Mouse (Mus musculus) frontal cortex, adult (tissue): ENCODE data around the gene Tnfaip1.
"Not testable (repeated sequence)": the region's sequence is repeated elsewhere in the genome, so short reads cannot be mapped to it uniquely, and the experiment has no call there.

Experiments
- ATAC-seq: cut with Nextera tagmentation; 2 replicates; pipeline ENCODE4 v1.9.2; 2017; ENCODE audit warnings: mild to moderate bottlenecking, moderate library complexity, mixed read lengths; ENCODE audit not compliant: low TSS enrichment

The Tnfaip1 gene

DNA sequence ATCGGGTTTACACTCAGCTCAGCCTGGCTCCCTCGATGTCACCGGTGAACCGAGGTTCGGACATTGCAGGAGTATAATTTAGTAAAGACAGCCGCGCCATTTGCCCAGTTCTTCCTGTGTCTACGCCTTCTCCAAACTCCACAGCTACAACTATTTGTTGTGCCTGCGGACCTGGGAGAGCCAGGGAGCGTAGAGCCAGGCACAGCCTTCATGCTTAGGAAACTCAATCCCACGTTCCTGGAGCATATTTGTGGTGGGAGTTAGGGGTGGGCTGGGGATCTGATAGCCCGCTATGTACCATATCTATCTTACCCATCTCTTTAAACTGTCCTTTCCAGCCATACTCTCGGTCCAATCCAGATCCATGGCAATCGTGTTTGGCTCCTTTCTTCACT lies 555 bp upstream of the Tnfaip1 start:
- ATAC-seq, result no peak; the same call in 1 of the 2 replicates

DNA sequence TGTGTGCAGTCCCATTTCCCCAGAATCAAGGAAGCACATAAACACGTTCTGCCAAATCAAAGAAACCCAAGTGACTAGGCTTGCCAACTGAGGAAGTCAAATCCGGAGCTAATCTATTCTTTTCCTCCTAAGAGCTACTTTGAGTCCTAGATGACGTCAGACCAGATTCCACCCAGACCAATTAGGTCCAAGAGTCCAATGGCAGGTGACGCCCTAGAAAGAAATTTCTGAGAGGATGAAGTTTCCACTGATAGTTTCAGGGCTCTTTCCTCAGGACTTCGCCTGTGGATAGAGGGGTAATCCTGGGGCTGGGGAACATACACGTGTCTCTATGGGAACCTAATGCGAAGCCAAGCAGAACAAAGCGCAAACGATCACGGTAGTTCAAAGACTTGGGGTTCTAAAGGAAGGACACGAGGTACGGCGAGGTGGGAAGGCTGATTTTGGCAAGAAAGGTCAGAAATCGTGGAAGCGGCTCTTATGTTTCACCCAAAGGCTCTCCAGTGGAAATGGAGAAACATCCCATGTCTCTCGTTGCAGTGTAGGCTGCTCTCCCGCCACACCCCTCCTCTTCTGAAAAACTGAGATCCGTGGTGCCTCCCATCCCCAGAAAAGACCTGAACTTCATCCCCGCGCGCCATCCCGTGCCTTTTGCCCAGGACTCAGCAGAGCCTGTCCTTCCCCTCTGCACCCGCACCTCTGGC lies 604 bp downstream of the Tnfaip1 start:
- 0 out of 2 replicates have a peak, but pooled peaks have one; percentile 9 for ATAC-seq

GRCm38 (mm10) chr11:78534516-78534915 lies 1.6 kb downstream of the Tnfaip1 start:
- ATAC-seq, result no peak

DNA sequence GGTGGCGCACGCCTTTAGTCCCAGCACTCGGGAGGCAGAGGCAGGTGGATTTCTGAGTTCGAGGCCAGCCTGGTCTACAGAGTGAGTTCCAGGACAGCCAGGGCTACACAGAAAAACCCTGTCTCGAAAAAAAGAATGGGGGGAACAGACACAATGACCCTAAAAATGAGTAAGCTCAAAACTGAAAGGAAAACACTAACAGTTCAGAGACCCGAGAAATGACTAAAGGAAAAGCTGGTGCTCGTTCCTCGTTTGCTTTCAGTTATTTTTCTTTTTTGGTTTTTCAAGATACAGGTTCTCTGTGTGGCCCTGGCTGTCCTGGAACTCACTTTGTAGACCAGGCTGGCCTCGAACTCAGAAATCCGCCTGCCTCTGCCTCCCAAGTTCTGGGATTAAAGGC lies 4.6 kb downstream of the Tnfaip1 start:
- ATAC-seq, result not testable (repeated sequence)

- no peak for ATAC-seq
These were observed 5.1 kb downstream of the Tnfaip1 start for GRCm38 (mm10) chr11:78531046-78531445.

DNA sequence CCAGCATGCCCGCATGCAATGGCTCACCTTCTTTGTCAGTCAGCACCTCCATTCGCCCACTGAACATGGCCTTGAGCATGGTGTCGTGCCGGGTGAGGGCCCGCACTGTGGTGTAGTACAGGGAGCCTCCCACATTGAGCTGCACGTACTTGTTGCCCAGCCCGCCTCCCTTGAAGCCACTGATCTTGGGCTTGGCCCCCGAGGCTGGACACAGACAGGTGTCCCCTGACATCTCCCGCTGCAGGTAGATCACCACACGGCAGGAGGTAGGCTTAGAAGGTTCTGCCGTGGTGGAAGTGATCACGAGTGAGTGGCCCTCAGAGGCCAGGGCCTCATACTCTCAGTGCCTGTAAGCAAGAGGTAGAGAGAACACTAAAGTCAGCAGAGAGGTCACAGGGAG lies 6.1 kb downstream of the Tnfaip1 start:
- ATAC-seq, result no peak

DNA sequence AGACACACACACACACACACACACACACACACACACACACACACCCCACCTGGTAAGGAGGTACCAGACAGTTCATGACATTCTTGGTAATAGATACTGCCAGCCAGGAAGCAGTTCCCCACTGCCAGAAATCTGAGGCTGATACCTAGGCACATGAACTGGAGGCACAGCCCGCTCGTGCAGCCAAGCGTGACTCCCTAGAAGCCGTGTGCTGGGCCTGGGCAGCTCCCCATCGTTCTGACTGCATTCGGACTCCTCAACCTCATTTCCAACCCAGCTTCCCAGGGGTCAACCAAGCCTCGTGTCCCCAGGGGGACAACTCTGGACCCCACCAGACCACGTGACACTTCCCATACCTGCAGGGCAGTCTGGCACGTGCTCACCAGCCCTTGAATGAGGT lies 7.4 kb downstream of the Tnfaip1 start:
- ATAC-seq, result no peak

DNA sequence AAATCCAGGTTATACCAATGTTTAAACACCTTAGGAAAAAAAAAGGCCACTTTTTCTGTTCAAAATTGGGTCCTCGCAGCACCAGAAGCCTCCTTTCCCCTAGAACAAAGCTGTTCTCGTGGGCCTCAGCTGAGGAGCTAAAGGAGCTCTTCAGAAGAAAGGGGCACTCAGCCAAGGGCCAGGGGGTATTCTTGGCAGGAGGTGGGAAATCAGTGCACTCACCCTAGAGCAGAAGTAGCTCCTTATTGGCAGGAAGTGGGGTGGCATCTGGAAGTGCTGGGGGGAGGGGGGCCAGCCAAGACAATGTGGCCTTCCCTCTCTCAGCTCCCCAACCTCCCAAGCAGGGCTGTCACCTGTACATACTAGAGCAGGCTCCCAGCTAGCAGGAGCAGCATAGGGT lies 11.3 kb downstream of the Tnfaip1 start:
- no peak for ATAC-seq

GRCm38 (mm10) chr11:78523241-78523955 lies 12.7 kb downstream of the Tnfaip1 start:
- ATAC-seq, result no peak

GRCm38 (mm10) chr11:78522481-78522997 lies 13.6 kb downstream of the Tnfaip1 start:
- no peak for ATAC-seq

DNA sequence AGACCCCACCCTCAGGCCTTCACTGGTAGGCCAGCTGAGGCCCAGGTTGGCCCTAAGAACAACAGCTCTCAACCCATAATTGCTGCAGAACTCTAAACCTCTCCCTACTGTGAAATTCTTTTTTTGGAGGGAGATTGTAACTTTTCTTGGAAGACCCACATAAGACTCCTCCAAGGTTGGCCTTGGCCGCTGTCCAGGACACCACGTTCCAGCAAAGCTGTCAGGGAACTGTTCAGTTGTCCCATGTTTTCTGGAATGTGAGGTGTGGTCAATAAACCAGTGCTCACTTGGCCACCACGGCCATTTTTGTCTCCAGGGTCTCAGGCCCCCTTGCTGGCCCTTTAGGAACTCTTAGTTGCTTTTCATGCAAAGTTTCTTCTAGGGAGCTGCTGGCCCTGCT lies 14.3 kb downstream of the Tnfaip1 start:
- no peak for ATAC-seq

GRCm38 (mm10) chr11:78518931-78519330 lies 17.2 kb downstream of the Tnfaip1 start:
- ATAC-seq, result no peak

- no peak for ATAC-seq
These were observed 20.4 kb downstream of the Tnfaip1 start for GRCm38 (mm10) chr11:78515549-78516325.

GRCm38 (mm10) chr11:78513106-78513790 lies 22.9 kb downstream of the Tnfaip1 start:
- peak; percentile 20; the same call in 1 of the 2 replicates for ATAC-seq

GRCm38 (mm10) chr11:78512025-78512957 lies 23.8 kb downstream of the Tnfaip1 start, which contains the start of the genes Tmem199 and Poldip2:
TSS of gene Tmem199 (minus strand) at chr11:78512172.
TSS of gene Poldip2 (plus strand) at chr11:78512193.
- peak; percentile 89 for ATAC-seq

- no peak for ATAC-seq
These were observed 27.0 kb downstream of the Tnfaip1 start for GRCm38 (mm10) chr11:78509148-78509547.

GRCm38 (mm10) chr11:78505430-78505829 lies 30.7 kb downstream of the Tnfaip1 start:
- ATAC-seq, result no peak

DNA sequence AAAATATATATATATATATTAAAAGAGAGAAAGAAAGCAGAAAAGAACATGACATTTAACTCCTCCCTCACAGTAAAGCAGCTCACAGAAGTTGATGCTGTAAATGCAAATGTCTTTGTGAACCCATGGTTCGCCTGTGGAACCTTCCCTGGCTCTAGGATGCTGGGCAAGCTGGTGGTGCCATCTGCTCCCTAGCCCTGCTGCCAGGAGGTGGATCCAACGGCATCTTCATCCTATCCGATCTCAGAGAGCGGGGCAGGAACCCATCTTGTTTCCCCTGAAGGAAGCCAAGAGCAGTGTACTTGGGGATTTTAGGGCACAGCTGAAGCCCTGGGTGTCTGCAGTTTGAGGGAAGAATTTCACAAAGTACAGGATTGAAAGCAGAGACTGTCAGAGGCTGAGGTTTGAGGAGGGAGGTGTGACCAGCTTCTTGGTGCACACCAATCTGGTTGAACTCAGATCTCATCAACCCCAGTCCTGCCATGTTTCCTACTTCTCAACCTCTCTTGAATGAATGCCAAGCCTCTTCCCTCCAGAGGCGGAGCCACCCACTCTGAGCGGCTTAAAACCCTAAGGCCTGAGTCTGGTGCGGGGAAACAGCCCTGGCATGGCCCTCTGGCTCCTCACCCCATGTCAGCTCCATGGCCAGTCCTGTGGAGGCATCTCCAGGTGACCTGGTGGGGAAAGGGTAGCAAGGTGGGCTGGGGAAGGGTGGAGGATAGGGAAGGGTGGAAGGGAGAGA lies 33.1 kb downstream of the Tnfaip1 start, which contains the start of gene Sebox:
Gene Sebox (plus strand): TSS at position 539 of the 742 bp plus-strand sequence.
- peak; percentile 42 for ATAC-seq

GRCm38 (mm10) chr11:78501529-78501928 lies 34.6 kb downstream of the Tnfaip1 start:
- ATAC-seq, result no peak
